Mouse (Mus musculus) adrenal gland, postnatal 36 days (tissue): ENCODE data around the gene P2ry12. TPM values are rescaled to one million over a fixed set of nuclear protein-coding genes. Genes with fewer than 3 reads are reported as not detected.

ENCODE experiments used
- DNase-seq, 2 experiments: peaks; one replicate each; pipeline ENCODE4 v3.0.0; 2021; ENCODE audit warnings: mixed read lengths in 1 of 2
- long read RNA-seq, 2 experiments: library from polyadenylated mRNA; stranded (forward); transcript quantifications; one replicate each; pipeline ENCODE4 v2.0.0; 2021; ENCODE audit warnings: borderline sequencing depth in 2 of 2
- total RNA-seq, 2 experiments: library from RNA; stranded (reverse); gene quantifications; 2 replicates each; pipeline ENCODE4 v1.2.3; 2021

Gene P2ry12
- 1 to 10 TPM; 1.9 to 2.9 TPM for total RNA-seq
- long read RNA-seq, experiment 1, partial matches to known transcripts = 0 of 4 reads
- long read RNA-seq, experiment 1, other reads (novel, unspliced or antisense) = 1 of 4 reads
- long read RNA-seq, experiment 2, partial matches to known transcripts = 0 of 1 reads
- long read RNA-seq, experiment 2, other reads (novel, unspliced or antisense) = 0 of 1 reads

GRCm38 (mm10) chr3:59262704-59263103, at the start of gene P2ry12:
Gene P2ry12 (minus strand): TSS chr3:59262871.
- no peak for DNase-seq

- DNase-seq = no peak
These were observed 42.8 kb upstream of the P2ry12 start for GRCm38 (mm10) chr3:59305518-59305917.

GRCm38 (mm10) chr3:59304944-59305343, 42.3 kb upstream of the P2ry12 start:
- no peak for DNase-seq

GRCm38 (mm10) chr3:59297653-59298052, 35.0 kb upstream of the P2ry12 start:
- no peak for DNase-seq

GRCm38 (mm10) chr3:59296563-59297130, 34.0 kb upstream of the P2ry12 start:
- DNase-seq = no peak

- no peak for DNase-seq
These were observed 33.3 kb upstream of the P2ry12 start for GRCm38 (mm10) chr3:59295699-59296562.

GRCm38 (mm10) chr3:59293437-59294199, 30.9 kb upstream of the P2ry12 start:
- no peak for DNase-seq

- DNase-seq = no peak
These were observed 27.9 kb upstream of the P2ry12 start for GRCm38 (mm10) chr3:59290551-59290950.

GRCm38 (mm10) chr3:59278620-59279019, 15.9 kb upstream of the P2ry12 start:
- no peak for DNase-seq

- no peak for DNase-seq
These were observed 15.5 kb upstream of the P2ry12 start for GRCm38 (mm10) chr3:59278254-59278533.

GRCm38 (mm10) chr3:59277502-59278253, 15.0 kb upstream of the P2ry12 start:
- DNase-seq = peak; percentile 68 to 75

- no peak for DNase-seq
These were observed 8.1 kb upstream of the P2ry12 start for GRCm38 (mm10) chr3:59270811-59271210.

GRCm38 (mm10) chr3:59263988-59264387, 1.3 kb upstream of the P2ry12 start:
- no peak for DNase-seq

GRCm38 (mm10) chr3:59263417-59263816, 746 bp upstream of the P2ry12 start:
- DNase-seq = no peak

GRCm38 (mm10) chr3:59261709-59262472, 780 bp downstream of the P2ry12 start:
- no peak for DNase-seq

- no peak for DNase-seq
These were observed 1.9 kb downstream of the P2ry12 start for GRCm38 (mm10) chr3:59260745-59261144.

GRCm38 (mm10) chr3:59257740-59258664, 4.7 kb downstream of the P2ry12 start:
- DNase-seq = no peak

- no peak for DNase-seq
These were observed 12.2 kb downstream of the P2ry12 start for GRCm38 (mm10) chr3:59250454-59250853.

GRCm38 (mm10) chr3:59248031-59248430, 14.6 kb downstream of the P2ry12 start:
- no peak for DNase-seq

GRCm38 (mm10) chr3:59243384-59243783, 19.3 kb downstream of the P2ry12 start:
- DNase-seq = peak in 1 of 2 experiments; percentile 24
